Mouse (Mus musculus): ENCODE measurements around the gene 2010111I01Rik.

- TF ChIP-seq CTCF (IDR thresholded peaks at IDR 0.05; ENCODE audit: control insufficient read depth, insufficient read depth, low read length) (no peak), POLR2A (IDR thresholded peaks at IDR 0.05; ENCODE audit: borderline replicate concordance, control insufficient read depth, low read depth, low read length) (no peak)
Observed at GRCm38 (mm10) chr13:63279807-63280206, 315.1 kb downstream of the 2010111I01Rik start.
